Mouse (Mus musculus): ENCODE results near the gene Gabrr2. TPM values are rescaled to one million over a fixed set of nuclear protein-coding genes. Genes with fewer than 3 reads are reported as not detected.
A peak's percentile ranks its signal among the peaks of the same experiment; 100 is the strongest.

The Gabrr2 gene
- total RNA-seq, 1 experiment, result not detected

GRCm38 (mm10) chr4:33056317-33056716, 6.5 kb upstream of the Gabrr2 start:
- Histone ChIP-seq H3K36me3 (ENCODE audit: control insufficient read depth, insufficient read depth, low read length, poor library complexity, severe bottlenecking) (0 out of 2 replicates have a peak, but pooled peaks cover 3% of the 10 kb centered on the region), H3K9ac (ENCODE audit: insufficient read depth, low read depth, low read length, poor library complexity, severe bottlenecking) (no peak overlapping the region), H3K27ac (ENCODE audit: insufficient read depth, low read depth, low read length, poor library complexity, severe bottlenecking) (no peak overlapping the region), H3K9me3 (ENCODE audit: control insufficient read depth, insufficient read depth, low read depth, low read length) (no peaks in the 10 kb centered on the region), H3K4me1 (ENCODE audit: control insufficient read depth in 2 of 2, insufficient read depth in 2 of 2, low read length in 2 of 2, poor library complexity in 1 of 2) (no peaks in the 10 kb centered on the region), H3K4me3 (ENCODE audit: insufficient read depth in 1 of 2, low read depth in 1 of 2, low read length in 2 of 2, poor library complexity in 1 of 2, severe bottlenecking in 1 of 2) (no peak overlapping the region)
- DNase-seq (ENCODE audit: low read depth, low spot score), result no peak
- TF ChIP-seq ZC3H11A (IDR thresholded peaks at IDR 0.05; ENCODE audit: borderline replicate concordance, low read depth, low read length), result no peak
- TF ChIP-seq MAFK (IDR thresholded peaks at IDR 0.05; ENCODE audit: insufficient read depth, low read depth, low read length), result no peak
- TF ChIP-seq ZNF384 (IDR thresholded peaks at IDR 0.05; ENCODE audit: low read depth, low read length), result no peak
- TF ChIP-seq HCFC1 (IDR thresholded peaks at IDR 0.05; ENCODE audit: borderline replicate concordance, insufficient read depth, low read length), result no peak
- no peak for TF ChIP-seq CHD2 (IDR thresholded peaks at IDR 0.05; ENCODE audit: low read depth, low read length)
- in situ Hi-C loops (cut with MboI; ENCODE audit: low sequenced_read_pairs in 2 of 2, unreplicated experiment in 2 of 2), result no loop called here

DNA sequence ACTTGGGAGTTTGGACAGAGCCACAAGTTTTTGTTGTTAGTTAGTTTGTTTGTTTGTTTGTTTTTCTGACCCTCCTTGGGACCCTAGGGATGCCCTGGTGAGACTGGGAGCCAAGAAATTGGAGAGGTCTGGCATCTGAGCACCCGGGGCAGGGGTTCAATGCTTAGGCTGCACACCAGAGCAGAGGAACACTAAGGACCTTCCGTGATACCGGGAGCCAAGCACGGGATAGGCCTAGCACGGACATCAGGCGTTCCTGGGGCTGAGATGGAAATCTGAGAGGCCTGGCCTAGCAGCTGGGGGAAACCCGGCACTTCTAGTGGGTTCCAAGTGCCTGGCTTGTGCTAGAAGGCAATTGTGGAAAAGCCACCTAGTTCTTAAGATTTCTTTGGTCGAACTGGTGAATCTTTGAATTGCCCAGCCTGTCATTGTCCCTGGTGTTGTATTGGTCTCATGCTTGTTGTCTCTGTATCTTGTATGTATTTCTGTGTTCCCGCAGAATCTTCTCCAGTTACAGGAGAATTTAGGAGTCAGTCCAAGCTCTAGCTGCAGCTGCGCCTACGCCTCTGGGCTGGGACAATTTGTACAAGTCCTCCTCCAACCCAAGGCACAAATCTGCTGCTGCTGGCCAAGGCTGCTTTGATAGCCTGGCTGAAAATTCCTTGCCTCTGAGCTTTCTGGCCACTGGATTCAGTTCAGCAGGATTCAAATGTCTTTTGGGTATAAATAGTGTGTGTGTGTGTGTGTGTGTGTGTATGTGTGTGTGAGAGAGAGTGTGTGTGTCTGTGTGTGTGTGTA, 4.7 kb upstream of the Gabrr2 start:
- no peaks in the 10 kb centered on the region for H3K36me3 ChIP-seq (ENCODE audit: control insufficient read depth, insufficient read depth, low read length, poor library complexity, severe bottlenecking)
- H3K9ac ChIP-seq (ENCODE audit: insufficient read depth, low read depth, low read length, poor library complexity, severe bottlenecking), result peak overlapping the region; percentile 9; the same call in 1 of the 2 replicates
- in situ Hi-C loops (cut with MboI; ENCODE audit: low sequenced_read_pairs in 2 of 2, unreplicated experiment in 2 of 2), result no loop called here
- H3K4me1 ChIP-seq (ENCODE audit: control insufficient read depth in 2 of 2, insufficient read depth in 2 of 2, low read length in 2 of 2, poor library complexity in 1 of 2), result no peaks in the 10 kb centered on the region
- H3K4me3 ChIP-seq (ENCODE audit: insufficient read depth in 1 of 2, low read depth in 1 of 2, low read length in 2 of 2, poor library complexity in 1 of 2, severe bottlenecking in 1 of 2), result no peak overlapping the region
- TF ChIP-seq CHD2 (IDR thresholded peaks at IDR 0.05; ENCODE audit: low read depth, low read length) (no peak), ZC3H11A (IDR thresholded peaks at IDR 0.05; ENCODE audit: borderline replicate concordance, low read depth, low read length) (no peak), ZNF384 (IDR thresholded peaks at IDR 0.05; ENCODE audit: low read depth, low read length) (no peak), MAFK (IDR thresholded peaks at IDR 0.05; ENCODE audit: insufficient read depth, low read depth, low read length) (no peak), HCFC1 (IDR thresholded peaks at IDR 0.05; ENCODE audit: borderline replicate concordance, insufficient read depth, low read length) (no peak)
- DNase-seq (ENCODE audit: low read depth, low spot score), result no peak
- no peak overlapping the region for H3K27ac ChIP-seq (ENCODE audit: insufficient read depth, low read depth, low read length, poor library complexity, severe bottlenecking)
- H3K9me3 ChIP-seq (ENCODE audit: control insufficient read depth, insufficient read depth, low read depth, low read length), result no peaks in the 10 kb centered on the region

DNA sequence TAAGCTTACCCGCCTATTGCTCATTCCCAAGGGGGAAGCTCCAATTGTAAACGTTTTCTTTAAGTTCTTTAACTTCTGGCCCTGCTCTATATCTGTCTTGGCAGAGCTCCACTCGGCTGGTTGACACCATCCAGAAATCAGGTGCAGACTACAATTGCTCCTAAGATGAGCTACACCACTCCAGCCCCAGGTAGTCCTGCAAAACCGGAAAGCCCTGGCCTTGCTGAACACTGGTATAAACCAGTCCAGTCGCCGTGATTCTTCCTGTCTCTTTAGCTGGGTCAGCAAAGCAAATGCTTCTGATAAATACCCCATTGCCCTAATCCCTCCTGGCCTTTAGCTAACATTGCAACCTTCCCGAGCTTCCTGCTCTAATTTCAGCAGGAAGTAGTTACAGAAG, 1.6 kb upstream of the Gabrr2 start:
- H3K4me1 ChIP-seq (ENCODE audit: control insufficient read depth in 2 of 2, insufficient read depth in 2 of 2, low read length in 2 of 2, poor library complexity in 1 of 2), result no peaks in the 10 kb centered on the region
- H3K36me3 ChIP-seq (ENCODE audit: control insufficient read depth, insufficient read depth, low read length, poor library complexity, severe bottlenecking), result no peaks in the 10 kb centered on the region
- no peak for TF ChIP-seq MAFK (IDR thresholded peaks at IDR 0.05; ENCODE audit: insufficient read depth, low read depth, low read length)
- no peak for TF ChIP-seq ZNF384 (IDR thresholded peaks at IDR 0.05; ENCODE audit: low read depth, low read length)
- no peak for TF ChIP-seq CHD2 (IDR thresholded peaks at IDR 0.05; ENCODE audit: low read depth, low read length)
- TF ChIP-seq HCFC1 (IDR thresholded peaks at IDR 0.05; ENCODE audit: borderline replicate concordance, insufficient read depth, low read length), result no peak
- DNase-seq (ENCODE audit: low read depth, low spot score), result no peak
- in situ Hi-C loops (cut with MboI; ENCODE audit: low sequenced_read_pairs in 2 of 2, unreplicated experiment in 2 of 2), result no loop called here
- no peak overlapping the region; the same call in 1 of the 2 replicates for H3K27ac ChIP-seq (ENCODE audit: insufficient read depth, low read depth, low read length, poor library complexity, severe bottlenecking)
- no peak overlapping the region for H3K4me3 ChIP-seq (ENCODE audit: insufficient read depth in 1 of 2, low read depth in 1 of 2, low read length in 2 of 2, poor library complexity in 1 of 2, severe bottlenecking in 1 of 2)
- H3K9me3 ChIP-seq (ENCODE audit: control insufficient read depth, insufficient read depth, low read depth, low read length), result no peaks in the 10 kb centered on the region
- H3K9ac ChIP-seq (ENCODE audit: insufficient read depth, low read depth, low read length, poor library complexity, severe bottlenecking), result no peak overlapping the region

- in situ Hi-C loops (cut with MboI; ENCODE audit: low sequenced_read_pairs in 2 of 2, unreplicated experiment in 2 of 2), result no loop called here
- Histone ChIP-seq H3K9ac (ENCODE audit: insufficient read depth, low read depth, low read length, poor library complexity, severe bottlenecking) (no peak overlapping the region), H3K4me3 (ENCODE audit: insufficient read depth in 1 of 2, low read depth in 1 of 2, low read length in 2 of 2, poor library complexity in 1 of 2, severe bottlenecking in 1 of 2) (no peak overlapping the region), H3K4me1 (ENCODE audit: control insufficient read depth in 2 of 2, insufficient read depth in 2 of 2, low read length in 2 of 2, poor library complexity in 1 of 2) (0 out of 4 replicates have a peak, but pooled peaks cover 0 to 2% of the 10 kb centered on the region in 2 experiments), H3K27ac (ENCODE audit: insufficient read depth, low read depth, low read length, poor library complexity, severe bottlenecking) (no peak overlapping the region), H3K9me3 (ENCODE audit: control insufficient read depth, insufficient read depth, low read depth, low read length) (no peaks in the 10 kb centered on the region), H3K36me3 (ENCODE audit: control insufficient read depth, insufficient read depth, low read length, poor library complexity, severe bottlenecking) (no peaks in the 10 kb centered on the region)
- TF ChIP-seq MAFK (IDR thresholded peaks at IDR 0.05; ENCODE audit: insufficient read depth, low read depth, low read length) (no peak), ZNF384 (IDR thresholded peaks at IDR 0.05; ENCODE audit: low read depth, low read length) (no peak), HCFC1 (IDR thresholded peaks at IDR 0.05; ENCODE audit: borderline replicate concordance, insufficient read depth, low read length) (no peak), CHD2 (IDR thresholded peaks at IDR 0.05; ENCODE audit: low read depth, low read length) (no peak), ZC3H11A (IDR thresholded peaks at IDR 0.05; ENCODE audit: borderline replicate concordance, low read depth, low read length) (no peak)
- no peak for DNase-seq (ENCODE audit: low read depth, low spot score)
Observed at GRCm38 (mm10) chr4:33064986-33065385, 2.2 kb downstream of the Gabrr2 start.
